Mouse (Mus musculus) limb, embryonic 12.5 days (tissue): ENCODE results near the gene Fibp. TPM values are rescaled to one million over a fixed set of nuclear protein-coding genes. Genes with fewer than 3 reads are reported as not detected.
"Not testable (repeated sequence)": the region's sequence is repeated elsewhere in the genome, so short reads cannot be mapped to it uniquely, and the experiment has no call there.

ENCODE experiments used
- ATAC-seq: fragments of 200-750 bp; cut with Nextera tagmentation; 2 replicates; pipeline ENCODE4 v1.8.0; 2017; ENCODE audit warnings: low read depth, moderate TSS enrichment; ENCODE audit not compliant: insufficient number of reproducible peaks, insufficient read depth, low FRiP score, low TSS enrichment
- H3K27ac ChIP-seq: fragments of 300-500 bp; sonication (generic); 2 replicates; pipeline ENCODE4 v1.5.1; 2016; ENCODE audit warnings: mild to moderate bottlenecking, moderate library complexity
- H3K27me3 ChIP-seq: fragments of 300-500 bp; sonication (generic); 2 replicates; pipeline ENCODE4 v1.6.1; 2016; ENCODE audit warnings: mild to moderate bottlenecking, moderate library complexity
- H3K36me3 ChIP-seq: fragments of 300-500 bp; sonication (generic); 2 replicates; pipeline ENCODE4 v1.6.1; 2016; ENCODE audit warnings: mild to moderate bottlenecking, moderate library complexity
- H3K4me1 ChIP-seq: fragments of 300-500 bp; sonication (generic); replicated peaks from 2 replicates; pipeline ENCODE4 v1.6.1; 2016
- H3K4me2 ChIP-seq: fragments of 300-500 bp; sonication (generic); 2 replicates; pipeline ENCODE4 v1.6.1; 2016; ENCODE audit warnings: mild to moderate bottlenecking, moderate library complexity
- H3K4me3 ChIP-seq: fragments of 300-500 bp; sonication (generic); replicated peaks from 2 replicates; pipeline ENCODE4 v1.5.1; 2016; ENCODE audit warnings: mild to moderate bottlenecking
- H3K9ac ChIP-seq: fragments of 300-500 bp; sonication (generic); replicated peaks from 2 replicates; pipeline ENCODE4 v1.6.1; 2016; ENCODE audit warnings: mild to moderate bottlenecking, moderate library complexity
- H3K9me3 ChIP-seq: fragments of 300-500 bp; sonication (generic); 2 replicates; pipeline ENCODE4 v1.6.1; 2016; ENCODE audit warnings: mild to moderate bottlenecking, moderate library complexity
- WGBS: fragments of 180-500 bp; shearing (Covaris S2); methylation state at CpG from one replicate; pipeline ENCODE4 v1.1.7; 2016; 5-methylcytosine and 5-hydroxymethylcytosine counted together
- polyA plus RNA-seq: library from polyadenylated mRNA; unstranded; fragments of >200 nt; fragmentation: Nextera tagmentation; extraction: Ambion mirVana; gene quantifications from 2 replicates; pipeline ENCODE4 v1.2.1, GENCODE M21; 2016

Fibp gene
- polyA plus RNA-seq, 1 experiment from 2014 or later = 140 TPM

DNA sequence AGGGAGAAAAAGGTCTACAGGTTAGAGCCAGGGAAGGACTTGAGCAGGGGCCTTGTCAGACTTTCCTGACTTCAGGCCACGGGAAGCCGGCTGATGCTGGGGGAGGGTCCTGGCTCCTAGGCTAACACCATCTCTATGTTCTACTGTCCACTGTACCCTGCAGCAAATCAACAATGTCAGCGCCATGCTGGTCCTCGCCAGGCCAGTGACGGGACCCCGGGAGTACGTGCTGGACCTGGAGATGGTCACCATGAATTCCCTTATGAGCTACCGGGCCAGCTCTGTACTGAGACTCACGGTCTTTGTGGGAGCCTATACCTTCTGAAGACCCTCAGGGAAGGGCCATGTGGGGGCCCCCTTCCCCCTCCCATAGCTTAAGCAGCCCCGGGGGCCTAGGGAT, 21.0 kb downstream of the Fibp start:
- Histone ChIP-seq H3K27ac (no peak overlapping the region), H3K4me3 (no peak overlapping the region), H3K36me3 (peaks cover 98% of the 10 kb centered on the region), H3K4me1 (peaks cover 7% of the 10 kb centered on the region; the same call in 1 of the 2 replicates), H3K9me3 (no peaks in the 10 kb centered on the region), H3K4me2 (no peak overlapping the region), H3K27me3 (no peaks in the 10 kb centered on the region), H3K9ac (no peak overlapping the region)
- WGBS = 89% methylated on average over 10 of the region's 10 CpGs
- no peak for ATAC-seq

DNA sequence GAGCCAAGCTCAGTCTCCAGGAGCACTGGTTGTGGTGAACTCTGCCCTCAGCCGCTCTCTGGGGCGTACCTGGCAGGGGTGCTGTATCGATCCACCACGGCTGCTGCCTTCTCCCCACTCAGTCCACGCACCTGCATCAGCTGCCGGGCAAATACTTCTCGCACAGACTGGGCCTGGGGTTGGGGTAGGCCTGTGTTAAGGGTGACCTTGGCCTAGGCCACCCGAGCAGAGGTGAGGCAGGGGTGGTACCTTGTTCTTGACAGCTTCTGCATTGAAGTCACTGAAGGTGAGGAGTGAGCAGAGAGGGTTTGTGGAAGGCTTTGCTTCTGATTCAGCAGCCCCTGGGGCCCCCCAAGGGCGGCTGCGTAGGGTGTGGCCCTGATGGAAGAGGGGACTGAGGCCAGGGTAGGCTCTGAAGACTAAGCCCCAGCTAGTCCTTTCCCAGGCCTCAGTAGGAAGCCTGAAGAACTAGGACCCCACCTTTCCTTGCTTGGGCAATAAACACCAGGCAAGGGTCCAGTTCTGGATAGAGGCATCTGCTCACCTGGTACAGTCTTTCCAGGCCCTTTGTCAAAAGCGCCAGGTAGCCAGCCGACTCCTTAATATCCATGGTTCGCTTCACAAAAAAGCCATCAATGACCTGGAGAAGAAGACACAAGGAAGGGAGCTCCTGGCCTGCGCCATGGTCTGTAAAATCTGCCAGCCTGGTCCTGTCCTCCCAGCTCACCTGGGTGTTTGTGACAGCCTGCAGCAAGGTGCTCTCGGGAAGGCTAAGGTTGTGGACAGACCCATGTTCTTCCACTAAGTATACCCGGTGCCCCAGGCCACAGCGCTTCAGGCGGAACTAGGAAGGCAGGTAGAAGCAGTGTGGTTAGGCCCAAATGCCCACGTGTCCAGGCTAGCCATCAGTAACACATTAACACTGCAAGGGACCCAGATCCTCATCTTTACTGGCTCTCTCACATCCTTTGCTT, 23.3 kb downstream of the Fibp start:
- no peaks in the 10 kb centered on the region for H3K27me3 ChIP-seq
- H3K4me2 ChIP-seq = no peak overlapping the region
- H3K27ac ChIP-seq = no peak overlapping the region
- no peak overlapping the region for H3K9ac ChIP-seq
- no peaks in the 10 kb centered on the region for H3K9me3 ChIP-seq
- H3K36me3 ChIP-seq = peaks cover 81% of the 10 kb centered on the region
- H3K4me3 ChIP-seq = no peak overlapping the region
- H3K4me1 ChIP-seq = peaks cover 16% of the 10 kb centered on the region
- 92% methylated on average over 19 of the region's 19 CpGs for WGBS
- no peak for ATAC-seq

DNA sequence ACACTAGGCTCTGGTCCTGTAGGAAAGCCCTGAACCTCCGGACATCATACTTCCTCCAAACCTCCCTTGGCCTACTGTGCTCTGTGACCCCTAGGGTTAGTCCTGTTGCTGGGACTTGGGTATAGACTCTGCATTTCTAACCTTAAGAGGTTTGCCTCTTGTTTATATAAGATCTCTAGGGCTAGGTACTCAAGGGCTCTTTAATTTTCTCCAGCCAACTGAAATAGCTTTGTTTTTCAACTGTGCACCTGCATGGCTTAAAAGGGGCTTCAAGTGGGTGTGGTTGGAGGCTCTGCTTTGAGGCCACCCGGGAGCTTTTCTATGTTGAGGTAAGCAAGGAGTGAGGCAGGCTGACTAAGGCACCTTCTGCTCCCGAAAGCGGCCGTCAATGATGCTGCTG, 24.1 kb downstream of the Fibp start:
- 82% methylated on average over 5 of the region's 5 CpGs for WGBS
- Histone ChIP-seq H3K4me1 (peaks cover 16% of the 10 kb centered on the region), H3K27me3 (no peaks in the 10 kb centered on the region), H3K4me3 (no peak overlapping the region), H3K9me3 (no peaks in the 10 kb centered on the region), H3K36me3 (peaks cover 72% of the 10 kb centered on the region), H3K4me2 (no peak overlapping the region), H3K9ac (no peak overlapping the region), H3K27ac (no peak overlapping the region)
- ATAC-seq = no peak

DNA sequence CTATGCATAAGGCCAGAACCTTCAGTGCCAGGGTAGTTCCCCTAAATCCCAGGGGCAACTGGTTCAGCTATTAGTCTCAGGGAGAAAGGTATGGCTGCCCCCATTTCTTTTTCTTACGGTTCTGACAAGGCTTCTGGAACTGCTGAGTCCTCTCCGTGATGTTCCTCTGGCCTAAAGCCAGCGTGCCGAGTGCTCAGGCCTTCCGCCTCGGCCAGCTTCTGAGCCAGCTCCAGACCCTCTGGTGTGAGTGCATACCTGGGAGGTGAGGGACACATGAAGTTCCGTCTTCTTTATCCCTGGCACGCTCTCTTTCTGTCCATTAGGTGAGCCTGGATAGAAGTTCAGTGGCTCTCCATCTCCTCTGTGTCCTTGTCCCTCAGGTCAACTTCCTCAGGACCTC, 25.0 kb downstream of the Fibp start:
- no peaks in the 10 kb centered on the region for H3K27me3 ChIP-seq
- ATAC-seq = no peak
- WGBS = 87% methylated on average over 8 of the region's 8 CpGs
- H3K9me3 ChIP-seq = no peaks in the 10 kb centered on the region
- H3K27ac ChIP-seq = no peak overlapping the region
- H3K36me3 ChIP-seq = peaks cover 64% of the 10 kb centered on the region
- peaks cover 20% of the 10 kb centered on the region for H3K4me1 ChIP-seq
- no peak overlapping the region for H3K4me2 ChIP-seq
- no peak overlapping the region for H3K4me3 ChIP-seq
- H3K9ac ChIP-seq = no peak overlapping the region

DNA sequence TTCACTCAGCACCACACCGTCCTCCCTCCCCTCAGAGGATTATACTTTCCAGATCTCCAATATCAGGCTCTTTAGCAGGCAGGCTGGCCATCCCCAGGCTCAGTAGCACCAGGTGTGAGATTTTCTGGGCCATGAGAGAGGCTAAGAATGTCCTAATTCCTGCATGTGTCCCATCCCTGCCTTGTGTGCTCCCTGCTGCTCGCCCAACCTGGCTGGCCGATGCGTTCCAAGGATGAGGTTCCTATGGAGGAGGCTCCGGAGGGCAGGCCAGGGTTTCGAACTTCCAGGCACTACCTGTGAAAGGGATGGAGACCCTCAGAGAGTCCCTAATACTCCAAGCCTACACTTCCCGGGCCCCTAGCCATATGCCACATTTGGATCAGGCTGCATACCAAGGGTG, 25.4 kb downstream of the Fibp start:
- Histone ChIP-seq H3K9me3 (no peaks in the 10 kb centered on the region), H3K9ac (no peak overlapping the region), H3K27ac (no peak overlapping the region), H3K4me1 (peaks cover 20% of the 10 kb centered on the region), H3K36me3 (peaks cover 59% of the 10 kb centered on the region), H3K27me3 (no peaks in the 10 kb centered on the region), H3K4me3 (no peak overlapping the region), H3K4me2 (no peak overlapping the region)
- WGBS = 95% methylated on average over 7 of the region's 7 CpGs
- ATAC-seq = no peak

DNA sequence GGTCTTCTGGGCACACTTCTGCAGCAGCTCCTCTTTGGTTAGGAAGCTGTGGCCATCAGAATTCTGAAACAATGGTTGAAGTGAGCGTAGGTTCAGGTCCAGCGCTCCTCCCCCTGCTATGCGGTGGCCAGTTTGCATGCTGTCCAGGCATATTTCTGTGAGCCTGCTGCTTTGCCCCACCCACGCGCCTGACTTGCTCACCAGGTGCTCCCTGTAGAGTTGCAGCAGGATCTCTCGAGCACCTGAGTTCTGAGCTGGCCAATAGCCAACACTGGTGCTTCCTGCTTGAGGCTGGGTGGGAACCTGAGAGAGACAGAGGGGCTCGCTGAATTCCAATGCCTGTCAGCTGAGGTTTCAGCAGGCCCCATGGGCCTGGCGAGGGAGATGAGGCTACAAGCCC, 25.9 kb downstream of the Fibp start:
- WGBS = 89% methylated on average over 8 of the region's 8 CpGs
- Histone ChIP-seq H3K27ac (no peak overlapping the region), H3K4me3 (no peak overlapping the region), H3K9me3 (no peaks in the 10 kb centered on the region), H3K4me1 (peaks cover 20% of the 10 kb centered on the region), H3K4me2 (no peak overlapping the region), H3K27me3 (no peaks in the 10 kb centered on the region), H3K36me3 (peaks cover 55% of the 10 kb centered on the region), H3K9ac (no peak overlapping the region)
- ATAC-seq = no peak

DNA sequence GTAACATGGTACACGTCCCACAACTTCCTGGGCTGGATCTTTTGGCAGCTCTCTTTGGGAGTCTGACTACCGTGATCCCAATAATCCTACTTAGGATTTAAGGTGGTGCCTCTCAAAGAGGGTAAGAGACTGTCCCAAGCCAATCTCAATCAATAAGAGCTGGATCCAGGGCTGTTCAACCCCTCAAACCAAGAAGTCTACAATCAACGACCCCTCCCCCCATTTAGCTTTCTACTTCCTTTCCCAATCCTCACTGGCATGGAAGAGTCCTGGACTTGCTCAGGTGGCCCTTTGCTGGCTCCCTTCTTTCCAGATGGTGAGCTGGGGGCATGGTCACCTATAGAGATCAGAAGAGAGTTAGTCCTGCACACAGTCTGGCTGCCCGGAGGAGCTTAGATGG, 26.4 kb downstream of the Fibp start:
- WGBS = 91% methylated on average over 4 of the region's 4 CpGs
- Histone ChIP-seq H3K27me3 (no peaks in the 10 kb centered on the region), H3K9me3 (no peaks in the 10 kb centered on the region), H3K27ac (no peak overlapping the region), H3K36me3 (peaks cover 50% of the 10 kb centered on the region), H3K4me2 (peak overlapping the region; percentile 82; the same call in 1 of the 2 replicates), H3K4me3 (peak overlapping the region; percentile 50; the same call in 1 of the 2 replicates), H3K9ac (no peak overlapping the region), H3K4me1 (peaks cover 21% of the 10 kb centered on the region)
- ATAC-seq = no peak

DNA sequence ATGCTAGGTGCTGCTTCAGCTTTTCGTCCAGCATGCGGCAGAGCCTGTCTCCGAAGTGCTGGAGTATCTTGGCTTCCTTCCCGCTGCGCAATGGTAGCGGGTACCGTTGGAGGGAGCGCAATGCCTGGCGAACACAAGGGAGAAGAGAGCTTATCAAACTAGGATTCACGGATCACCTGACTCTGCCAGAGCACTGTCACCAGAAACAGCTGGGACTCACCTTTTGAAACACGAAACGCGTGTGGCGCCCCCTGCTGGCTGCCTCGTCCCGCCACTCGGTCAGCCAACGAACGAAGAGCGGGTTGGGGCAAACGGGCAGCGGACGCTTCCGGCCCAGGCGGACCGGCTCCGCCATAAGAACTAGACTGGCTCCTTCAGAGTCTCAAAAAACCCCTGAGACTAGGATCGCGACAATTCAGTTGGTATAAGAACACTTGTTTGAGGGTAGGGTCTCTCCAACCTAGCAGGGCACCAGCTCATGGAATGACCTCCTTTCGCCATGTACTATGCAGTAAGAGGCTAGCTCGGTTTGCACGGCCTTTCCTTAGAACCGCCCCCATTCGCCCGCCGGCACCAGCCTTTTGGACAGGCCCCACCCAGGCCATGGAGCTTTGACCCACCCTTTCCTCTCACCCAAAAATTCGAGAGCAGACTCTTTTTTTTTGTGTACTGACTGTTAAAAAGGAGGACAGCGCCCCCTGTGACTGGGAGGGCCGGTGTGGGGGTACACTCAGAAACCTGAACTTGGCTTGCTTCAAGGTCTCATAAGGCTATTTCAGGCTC, 27.5 kb downstream of the Fibp start, which contains the start of gene Mus81:
Gene Mus81 (minus strand): TSS at position 635 of the 783 bp plus-strand sequence.
- Histone ChIP-seq H3K27ac (peak within 1 kb of the TSS; percentile 98), H3K27me3 (no peaks in the 10 kb centered on the region), H3K4me1 (peaks cover 32% of the 10 kb centered on the region), H3K4me2 (peak within 1 kb of the TSS; percentile 82), H3K9ac (peak within 1 kb of the TSS; percentile 61), H3K9me3 (no peaks in the 10 kb centered on the region), H3K4me3 (peak within 1 kb of the TSS; percentile 50), H3K36me3 (peaks cover 50% of the 10 kb centered on the region)
- ATAC-seq = peak; percentile 66
- under 1% methylated on average over 39 of the region's 39 CpGs for WGBS

DNA sequence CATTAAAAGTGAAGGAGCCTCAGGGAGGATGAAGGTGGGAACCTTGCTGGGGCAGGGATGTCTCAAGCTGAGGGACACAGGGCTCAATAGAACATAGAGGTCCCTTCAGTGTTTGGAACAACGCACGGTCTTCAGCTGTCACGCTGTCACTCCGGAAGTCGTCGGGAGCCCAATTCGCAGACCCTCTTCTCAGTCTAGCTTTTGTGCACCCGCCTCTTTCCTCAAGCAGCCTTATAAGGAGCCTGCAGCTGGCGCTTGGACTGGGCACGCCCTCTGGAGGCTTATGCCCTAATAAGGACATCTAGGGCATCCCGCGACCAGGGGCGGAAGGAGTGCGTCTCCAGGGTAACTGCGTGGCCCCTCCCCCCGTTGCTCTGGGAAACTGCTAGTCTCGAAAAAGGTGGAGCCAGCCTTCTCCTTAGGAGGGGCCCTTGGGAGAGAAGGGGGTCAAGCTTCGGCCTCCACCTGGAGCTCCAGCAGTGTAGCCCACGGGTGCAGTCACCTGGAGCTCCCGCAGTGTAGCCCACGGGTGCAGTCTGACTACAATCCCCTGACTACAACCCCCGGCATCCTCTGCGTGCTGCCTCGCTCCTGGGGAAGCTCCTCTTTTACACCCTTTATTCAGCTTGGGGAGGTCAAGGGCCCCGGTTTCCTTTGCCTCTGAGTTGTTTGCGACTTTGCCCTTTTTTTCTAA, 28.6 kb downstream of the Fibp start:
- WGBS = under 1% methylated on average over 26 of the region's 26 CpGs
- Histone ChIP-seq H3K9me3 (no peaks in the 10 kb centered on the region), H3K4me1 (peaks cover 34% of the 10 kb centered on the region), H3K4me3 (peak overlapping the region; percentile 50), H3K27ac (peak overlapping the region; percentile 98), H3K27me3 (no peaks in the 10 kb centered on the region), H3K9ac (peak overlapping the region; percentile 61), H3K4me2 (peak overlapping the region; percentile 82), H3K36me3 (peaks cover 50% of the 10 kb centered on the region)
- ATAC-seq = peak; percentile 84

DNA sequence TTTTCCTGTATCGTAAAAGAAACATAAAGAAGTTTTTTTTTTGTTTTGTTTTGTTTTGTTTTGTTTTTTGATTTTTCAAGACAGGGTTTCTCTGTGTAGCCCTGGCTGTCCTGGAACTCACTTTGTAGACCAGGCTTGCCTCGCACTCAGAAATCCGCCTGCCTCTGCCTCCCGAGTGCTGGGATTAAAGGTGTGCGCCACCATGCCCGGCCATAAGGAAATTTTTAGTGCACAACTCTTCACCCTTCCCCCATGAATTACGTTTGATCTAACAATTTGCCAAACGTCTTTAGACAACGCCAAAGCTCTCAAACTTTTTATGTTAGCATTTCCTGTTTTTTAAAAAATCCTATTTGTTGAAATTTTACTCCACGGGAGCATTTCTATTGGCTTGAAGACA, 29.3 kb downstream of the Fibp start:
- peak overlapping the region; percentile 99 for H3K4me3 ChIP-seq
- peak overlapping the region; percentile 99 for H3K27ac ChIP-seq
- not testable (repeated sequence) for ATAC-seq, H3K9ac ChIP-seq, H3K9me3 ChIP-seq, H3K27me3 ChIP-seq
- H3K4me1 ChIP-seq = peaks cover 34% of the 10 kb centered on the region
- WGBS = 48% methylated on average over 10 of the region's 10 CpGs
- H3K36me3 ChIP-seq = peaks cover 50% of the 10 kb centered on the region
- H3K4me2 ChIP-seq = peak overlapping the region; percentile 82
